Mouse (Mus musculus): ENCODE data around the gene Rae1.

The Rae1 gene

DNA sequence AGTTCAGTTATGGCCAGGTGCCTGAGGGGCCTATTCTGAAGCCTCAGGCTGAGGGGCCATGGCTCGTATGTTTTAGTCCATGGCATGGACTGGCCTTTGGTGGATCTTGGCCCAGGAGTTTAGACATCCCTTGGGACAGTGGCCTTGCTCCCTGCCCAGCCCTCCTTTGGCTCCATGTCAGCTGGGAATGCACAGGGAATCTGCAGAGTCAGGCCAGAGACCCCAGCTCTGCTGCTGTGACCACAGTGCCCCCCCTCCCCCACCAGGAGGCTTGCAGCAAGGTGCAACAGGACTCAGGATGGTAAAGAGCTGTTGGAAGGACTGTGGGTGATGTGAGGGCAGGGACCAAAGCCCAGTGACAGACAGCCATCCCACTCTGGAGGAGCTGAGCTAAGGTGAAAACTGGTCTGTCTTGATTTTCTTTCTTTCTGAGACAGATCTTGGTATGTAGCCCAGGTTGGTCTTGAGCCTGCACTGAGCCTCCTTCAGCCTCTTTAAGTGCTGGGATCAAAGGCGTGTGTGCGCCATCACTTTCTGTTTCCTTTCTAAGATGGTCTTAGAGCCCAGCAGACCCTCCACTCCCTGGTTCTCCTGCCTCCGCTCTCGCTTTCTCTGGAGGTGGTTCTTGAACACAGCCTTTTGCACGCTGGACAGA is 27.4 kb downstream of the Rae1 start:
- DNase-seq (ENCODE audit: low spot score) = no peak

DNA sequence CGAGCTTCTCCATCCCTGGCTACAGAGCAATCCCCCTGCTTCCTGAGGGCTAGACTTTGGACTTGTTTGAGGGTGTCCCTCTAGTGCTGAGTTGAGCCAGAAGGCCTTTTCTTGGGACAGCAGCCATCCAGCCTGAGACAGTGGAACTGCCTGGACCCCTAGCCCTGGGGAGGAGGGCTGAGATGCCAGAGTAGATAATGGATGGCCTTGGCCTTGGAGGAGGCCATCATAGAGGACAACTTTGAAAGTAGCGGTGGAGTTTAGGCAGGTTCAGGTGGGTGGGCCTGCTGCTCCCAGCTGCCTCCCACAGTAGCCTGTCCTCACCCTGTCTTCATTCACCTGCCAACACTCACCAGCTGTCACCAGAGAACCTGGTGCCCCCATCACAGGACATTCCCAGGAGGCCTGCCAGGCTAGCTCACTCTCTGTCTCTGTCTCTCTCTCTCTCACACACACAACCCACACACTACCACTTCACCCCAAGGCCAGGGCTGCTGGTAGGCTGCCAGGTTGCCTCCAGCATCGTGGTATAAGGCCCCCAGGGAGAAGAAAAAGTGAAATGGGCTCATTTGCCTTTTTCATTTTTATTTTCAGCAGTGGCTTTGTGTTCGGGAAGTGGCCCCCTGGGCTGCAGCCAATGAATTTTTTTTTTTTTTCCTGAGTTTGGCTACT is 28.0 kb downstream of the Rae1 start:
- DNase-seq (ENCODE audit: low spot score) = no peak

DNA sequence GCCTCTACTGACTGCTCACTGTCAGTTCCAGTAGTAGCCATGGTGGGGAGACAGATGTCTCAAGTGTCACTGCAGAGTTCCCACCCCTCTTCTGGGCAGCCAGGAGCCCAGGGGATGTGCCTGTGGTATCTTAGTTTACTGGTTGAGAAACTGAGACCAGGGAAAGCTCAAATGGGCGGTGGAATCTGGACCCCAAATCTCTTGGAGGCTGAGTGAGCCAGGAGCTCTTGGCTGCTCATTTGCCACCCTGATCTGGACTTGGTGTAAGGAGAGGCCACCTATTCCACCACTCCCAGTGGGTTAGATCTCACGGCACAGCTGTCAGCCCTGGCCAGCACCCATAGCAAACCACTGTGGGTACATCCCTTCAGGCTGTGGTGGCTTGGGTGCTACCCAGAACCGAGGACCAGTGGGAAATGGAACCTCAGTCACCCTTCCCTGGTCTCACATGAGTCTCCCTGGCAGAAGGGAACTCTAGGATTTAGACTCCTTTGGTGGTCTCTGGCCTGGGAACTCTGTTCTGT is 28.7 kb downstream of the Rae1 start:
- DNase-seq (ENCODE audit: low spot score) = no peak

DNA sequence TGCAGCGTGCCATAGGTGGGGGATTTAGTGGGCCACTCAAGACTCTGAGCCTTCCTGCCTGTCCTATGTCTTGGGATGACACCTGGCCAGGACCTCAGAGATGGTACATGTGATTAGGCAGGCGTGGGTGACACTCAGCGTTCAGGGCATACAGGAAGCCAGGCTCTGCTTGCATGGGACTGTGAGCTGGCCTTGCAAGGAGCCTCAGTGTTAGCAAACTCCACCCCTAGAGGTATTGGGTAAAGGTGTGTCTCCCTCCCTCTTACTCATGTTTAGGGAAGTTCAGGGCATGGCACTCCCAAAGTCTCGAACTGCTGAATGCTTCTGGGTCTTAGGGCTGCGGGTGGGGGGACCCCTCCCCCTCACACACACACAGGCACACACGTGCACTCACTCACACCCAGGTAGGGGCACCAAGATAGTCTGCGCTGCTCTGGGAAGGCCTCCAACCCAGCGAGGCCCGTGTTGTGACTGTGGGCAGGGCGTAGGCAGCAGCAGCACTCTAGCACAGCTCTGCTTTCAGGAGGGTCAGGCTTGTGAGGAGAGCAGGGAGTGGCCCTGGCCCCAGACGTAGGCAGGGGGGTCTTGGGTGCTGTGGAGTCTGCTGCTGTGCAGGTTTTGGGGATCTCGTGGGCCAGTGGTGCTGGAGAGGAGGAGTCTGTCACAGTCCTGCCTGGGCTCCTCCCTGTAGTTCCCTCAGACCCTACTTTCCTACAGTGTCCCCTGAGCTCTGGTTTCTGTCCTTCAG is 30.8 kb downstream of the Rae1 start:
- DNase-seq (ENCODE audit: low spot score) = no peak

- DNase-seq (ENCODE audit: low spot score) = no peak
These were observed 33.6 kb downstream of the Rae1 start for GRCm38 (mm10) chr2:173033531-173033930.

DNA sequence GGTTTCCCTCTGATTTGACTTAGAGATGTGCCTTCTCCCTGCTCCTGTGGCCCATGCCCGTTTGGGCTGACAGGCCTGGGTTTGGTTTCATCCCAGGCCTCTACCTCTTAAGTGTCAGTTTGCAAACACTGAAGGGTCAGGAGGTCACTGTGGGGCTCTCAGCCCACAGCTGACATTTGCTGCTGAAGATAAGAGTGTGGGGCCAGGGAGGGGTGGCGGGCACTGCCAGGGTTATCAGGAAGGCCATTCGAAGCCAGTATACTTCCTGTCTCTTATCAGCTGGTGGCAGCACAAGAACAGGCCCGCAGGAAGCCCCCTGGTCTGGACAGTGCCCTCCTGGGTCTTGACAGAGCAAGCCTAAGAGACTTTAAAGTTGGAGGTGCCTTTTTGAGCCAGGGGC is 35.1 kb downstream of the Rae1 start:
- no peak for DNase-seq (ENCODE audit: low spot score)

GRCm38 (mm10) chr2:173035653-173036052 is 35.7 kb downstream of the Rae1 start:
- no peak for DNase-seq (ENCODE audit: low spot score)

DNA sequence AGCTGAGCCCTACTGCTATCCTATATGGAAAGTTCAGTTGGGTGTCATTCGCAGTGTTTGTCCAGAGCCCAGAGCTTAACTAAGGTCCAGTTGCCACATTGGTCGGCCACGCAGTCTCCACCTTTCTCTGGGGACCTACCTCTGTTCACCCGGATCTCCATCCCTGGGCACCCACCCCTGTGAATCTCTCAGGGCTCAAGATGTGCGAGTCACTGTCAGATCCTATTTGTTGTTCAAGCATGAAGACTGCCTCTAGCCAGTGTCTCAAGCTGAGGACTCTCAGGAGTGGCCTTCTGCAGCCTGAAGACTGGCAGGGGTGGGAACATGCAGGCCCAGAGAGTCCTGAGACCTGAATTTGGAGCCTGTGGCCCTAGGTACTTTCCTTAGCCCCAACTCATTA is 36.1 kb downstream of the Rae1 start:
- DNase-seq (ENCODE audit: low spot score) = no peak

GRCm38 (mm10) chr2:173036611-173037010 is 36.7 kb downstream of the Rae1 start:
- DNase-seq (ENCODE audit: low spot score) = no peak

DNA sequence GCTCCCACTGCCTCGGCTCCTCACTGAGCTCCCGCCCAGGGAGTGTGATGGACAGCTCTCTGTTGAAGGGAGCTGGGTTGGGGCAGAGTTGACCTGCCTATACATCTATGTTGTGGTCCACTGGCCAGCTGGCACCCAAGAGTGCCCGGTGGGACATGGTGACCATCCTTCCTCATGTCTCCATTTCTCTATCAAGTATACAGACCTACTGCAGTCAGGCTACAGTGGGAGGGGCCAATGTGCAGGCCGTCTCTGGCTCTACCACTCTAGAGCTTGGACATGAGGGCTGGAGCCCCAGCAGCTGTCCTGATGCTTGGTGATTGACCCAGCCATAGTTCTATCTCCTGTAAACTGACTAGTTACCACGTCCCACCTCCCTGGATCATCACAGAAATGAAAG is 37.4 kb downstream of the Rae1 start:
- DNase-seq (ENCODE audit: low spot score) = no peak

DNA sequence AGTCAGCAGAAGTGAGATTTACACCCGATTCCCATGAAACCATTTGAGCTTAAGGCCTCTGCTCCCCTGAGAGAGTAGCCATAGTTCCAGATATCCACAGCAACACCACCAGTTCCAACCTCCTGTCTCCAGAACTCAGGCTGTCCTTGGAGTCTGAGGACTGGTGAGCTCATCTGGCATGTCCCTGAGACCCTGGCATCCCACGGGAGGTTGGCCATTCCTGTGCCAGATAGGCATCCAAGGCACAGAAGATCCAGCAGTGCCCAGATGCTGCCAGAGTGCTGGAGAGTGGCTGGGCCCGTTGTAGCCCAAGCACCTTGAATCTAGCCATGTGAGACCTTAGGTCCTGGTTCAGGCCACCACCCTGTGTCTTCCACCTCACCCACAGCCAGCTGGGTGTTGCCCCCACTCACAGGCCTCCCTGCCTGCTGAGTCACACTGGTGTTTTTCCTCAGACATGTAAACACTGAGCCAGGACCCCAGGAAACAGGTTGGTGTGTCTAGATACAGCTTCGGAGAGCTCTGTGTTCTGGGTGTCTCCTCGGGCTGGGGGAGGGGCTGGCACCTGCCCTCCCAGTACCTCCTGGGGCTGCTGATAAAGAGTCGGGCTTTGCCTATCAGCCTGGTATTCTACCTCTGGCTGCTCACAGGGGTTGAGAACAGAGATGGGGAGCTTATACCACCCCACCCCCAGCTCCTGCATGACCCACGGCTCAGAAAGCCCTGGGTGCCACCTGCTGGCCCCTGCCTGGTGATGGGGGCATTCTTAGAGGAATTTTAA is 38.1 kb downstream of the Rae1 start:
- no peak for DNase-seq (ENCODE audit: low spot score)

- no peak for DNase-seq (ENCODE audit: low spot score)
These were observed 39.1 kb downstream of the Rae1 start for GRCm38 (mm10) chr2:173039041-173039440.

DNA sequence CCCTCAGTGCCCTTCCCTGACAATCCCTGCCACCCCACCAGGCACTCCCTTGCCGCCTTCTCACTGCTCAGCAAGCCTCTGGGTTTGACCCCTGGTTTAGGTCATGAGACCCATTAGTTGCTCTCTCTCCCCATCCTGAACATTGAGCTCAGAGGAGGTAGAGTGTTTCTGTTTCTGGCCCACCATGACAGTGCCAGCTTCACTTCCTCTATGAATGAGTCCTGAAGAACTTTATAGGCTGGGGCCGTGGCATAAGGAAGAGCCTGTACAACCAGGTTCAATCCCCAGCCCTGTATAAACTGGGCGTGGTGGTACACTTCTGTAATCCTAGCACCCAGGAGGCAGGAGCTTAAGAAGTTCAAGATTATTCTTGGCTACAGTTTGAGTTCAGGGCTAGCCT is 40.9 kb downstream of the Rae1 start:
- no peak for DNase-seq (ENCODE audit: low spot score)

DNA sequence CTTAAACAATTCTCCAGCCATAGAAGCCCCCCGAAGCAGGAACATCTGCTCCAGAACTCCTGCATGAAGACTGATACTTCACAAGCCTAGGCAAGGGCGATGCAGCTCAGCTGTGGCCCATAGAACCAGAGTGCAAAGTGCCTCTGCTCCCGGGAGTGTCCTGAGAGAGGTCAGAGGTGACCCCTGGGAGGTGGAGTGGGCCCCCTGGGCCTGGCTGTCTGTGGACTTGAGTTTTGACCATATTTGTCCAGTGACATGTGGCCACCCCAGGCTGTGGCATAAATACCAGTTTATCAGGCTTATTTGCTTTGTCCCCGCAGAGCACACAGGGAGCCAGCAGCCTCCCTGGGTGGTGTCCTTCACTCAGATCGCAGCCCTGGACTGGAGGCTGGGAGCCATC is 41.3 kb downstream of the Rae1 start:
- no peak for DNase-seq (ENCODE audit: low spot score)

- no peak for DNase-seq (ENCODE audit: low spot score)
These were observed 42.0 kb downstream of the Rae1 start for GRCm38 (mm10) chr2:173041893-173042292.

DNA sequence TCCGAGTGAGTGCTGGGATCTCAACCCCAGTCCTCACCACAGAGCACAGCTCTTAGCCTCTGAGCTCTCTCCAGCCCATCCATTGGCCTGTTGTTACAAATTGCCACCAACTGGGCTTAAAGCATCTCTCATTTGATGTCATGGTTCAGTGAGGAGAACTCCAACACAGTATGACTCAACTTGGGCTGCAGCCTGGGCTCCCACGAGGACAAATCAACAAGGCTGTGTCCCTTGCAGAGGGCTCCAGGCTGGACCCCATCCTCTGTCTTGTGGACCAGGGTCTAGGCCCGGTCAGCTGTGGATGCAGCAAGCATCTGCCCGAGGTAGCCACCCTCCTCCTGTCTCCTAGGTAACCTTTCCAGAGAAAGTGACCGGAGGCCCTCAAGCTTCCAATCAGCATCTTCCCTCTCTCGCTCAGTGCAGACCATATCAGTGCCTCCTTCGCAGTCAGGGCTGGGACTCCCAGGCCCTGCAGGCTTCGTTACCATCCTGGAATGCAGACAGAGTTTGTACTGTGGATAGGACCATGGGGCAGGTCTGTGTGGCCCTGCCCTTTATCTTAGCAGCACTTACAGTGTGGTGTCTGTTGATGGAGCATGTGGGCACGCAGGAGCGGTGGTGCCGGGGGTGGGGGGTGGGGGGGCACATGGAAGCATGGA is 42.7 kb downstream of the Rae1 start:
- DNase-seq (ENCODE audit: low spot score) = no peak

GRCm38 (mm10) chr2:173044198-173044970 is 44.5 kb downstream of the Rae1 start:
- DNase-seq (ENCODE audit: low spot score) = peak; percentile 42

DNA sequence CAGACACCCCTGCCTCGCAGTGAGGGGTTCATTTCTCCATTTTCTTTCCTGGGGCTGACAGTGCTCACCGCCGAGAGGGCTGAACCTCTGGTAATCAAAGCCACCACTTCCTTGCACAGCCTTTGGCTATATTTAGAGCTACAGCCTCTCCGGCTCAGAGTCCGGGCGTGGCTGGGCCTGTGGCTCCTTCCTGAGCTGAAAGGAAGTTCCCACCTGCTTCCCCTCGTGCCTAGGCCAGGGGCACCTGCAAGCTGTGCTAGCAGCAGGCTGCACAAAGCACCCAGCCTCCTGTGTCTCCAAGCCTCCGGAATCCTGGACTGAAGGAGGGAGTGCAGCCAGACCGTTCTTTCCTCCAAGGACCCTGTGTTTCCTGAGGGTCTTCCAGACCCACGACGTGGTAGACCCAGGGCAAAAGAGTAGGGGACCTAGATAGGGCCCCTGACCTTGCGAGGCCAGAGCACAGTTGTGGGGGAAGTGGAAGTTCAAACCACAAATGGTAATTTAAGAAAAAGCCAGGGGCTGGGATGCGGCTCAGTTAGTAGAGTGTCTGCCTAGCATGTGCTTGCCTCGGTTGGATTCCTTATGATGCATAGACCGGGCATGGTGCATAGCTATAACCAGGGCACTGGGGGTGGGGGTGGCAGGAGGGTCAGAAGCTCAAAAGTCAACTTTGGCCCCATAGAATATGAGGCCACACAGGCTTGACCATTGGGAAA is 46.8 kb downstream of the Rae1 start:
- DNase-seq (ENCODE audit: low spot score) = no peak

DNA sequence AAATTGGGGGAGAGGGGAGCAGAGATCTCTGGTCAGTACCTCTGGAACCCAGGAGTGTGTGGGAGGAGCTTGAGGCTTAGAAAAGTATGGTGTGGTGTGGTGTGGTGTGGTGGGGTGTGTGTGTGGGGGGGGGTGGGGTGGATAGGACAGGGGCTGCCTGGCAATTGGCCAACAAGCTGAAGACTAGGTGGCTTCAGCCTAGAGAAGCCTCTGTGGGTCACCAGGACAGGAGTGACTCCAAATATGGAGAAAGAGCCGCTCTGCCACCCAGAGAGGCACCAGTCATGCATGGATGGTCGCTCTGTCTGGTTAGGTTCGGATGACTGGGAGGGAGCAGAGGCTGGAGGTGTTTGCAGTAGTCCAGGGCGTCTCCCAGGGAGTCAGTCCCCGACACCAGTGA is 47.6 kb downstream of the Rae1 start:
- no peak for DNase-seq (ENCODE audit: low spot score)

DNA sequence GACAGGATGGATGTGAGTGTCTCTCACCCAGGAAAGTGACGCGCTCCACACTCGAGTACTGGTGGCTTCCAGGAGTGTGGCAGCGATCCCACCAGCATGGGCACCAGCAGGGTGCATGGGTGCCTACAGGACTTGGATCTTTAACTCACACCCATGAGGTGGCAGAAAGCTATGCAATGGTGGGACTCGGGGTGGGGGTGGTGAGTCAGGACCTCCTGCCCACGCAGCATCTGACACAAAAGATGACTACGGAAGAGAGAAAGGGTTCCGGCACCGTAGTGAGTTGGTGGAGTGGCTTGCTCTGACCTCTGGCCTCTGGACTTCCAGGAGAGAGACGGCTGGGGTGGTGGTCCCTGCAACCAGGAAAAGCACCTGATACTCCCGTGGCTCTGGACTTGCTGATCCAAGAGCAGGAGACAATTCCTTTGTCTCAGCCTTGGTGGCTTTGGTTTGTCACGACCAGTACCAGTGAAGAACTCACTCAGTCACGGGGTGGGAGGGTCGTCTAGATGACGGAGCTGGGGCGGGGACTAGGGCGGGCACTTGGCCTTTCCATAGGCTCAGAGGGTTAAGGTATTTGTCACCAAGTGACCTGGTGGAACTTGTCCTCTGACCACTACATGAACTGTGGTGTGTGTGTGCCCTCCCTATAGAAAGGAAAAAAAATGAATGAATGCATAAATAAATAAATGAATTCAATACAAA is 48.3 kb downstream of the Rae1 start:
- no peak for DNase-seq (ENCODE audit: low spot score)

Data from urinary bladder, postnatal 14 days (tissue).